Mouse (Mus musculus) neural tube, embryonic 10.5 days (tissue): ENCODE measurements at regions not wholly inside any gene's neighbourhood (a gene's known extent, or its start where the extent isn't known, plus 50 kb on each side); places are given as distances from the start of the nearest gene placed in this dataset.
"Not testable (repeated sequence)": the region's sequence is repeated elsewhere in the genome, so short reads cannot be mapped to it uniquely, and the experiment has no call there.

ENCODE experiments used
- DNase-seq: peaks from one replicate; pipeline ENCODE4 v3.0.0-alpha.2; 2017; ENCODE audit warnings: low spot score; ENCODE audit errors: extremely low spot score

DNA sequence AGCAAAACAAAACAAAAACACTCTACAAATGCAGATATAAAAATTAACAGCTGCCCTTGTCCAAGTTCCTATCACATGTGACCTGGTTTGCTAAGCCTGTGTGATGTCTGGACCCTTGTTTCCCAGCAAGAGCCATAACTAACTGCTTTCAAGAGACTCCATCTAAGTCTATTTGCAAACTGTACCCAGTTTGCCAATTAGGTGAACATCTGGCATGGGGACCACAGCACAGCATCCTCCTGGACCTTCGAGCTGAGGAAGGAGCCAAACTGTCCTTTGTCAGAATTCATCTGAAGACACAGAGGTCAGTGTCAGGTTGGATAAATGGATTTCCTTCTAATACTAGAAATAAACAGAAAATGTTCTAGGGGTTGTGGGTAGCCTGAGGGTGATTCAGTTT lies 924.3 kb downstream of the Poteg start:
- DNase-seq = no peak

DNA sequence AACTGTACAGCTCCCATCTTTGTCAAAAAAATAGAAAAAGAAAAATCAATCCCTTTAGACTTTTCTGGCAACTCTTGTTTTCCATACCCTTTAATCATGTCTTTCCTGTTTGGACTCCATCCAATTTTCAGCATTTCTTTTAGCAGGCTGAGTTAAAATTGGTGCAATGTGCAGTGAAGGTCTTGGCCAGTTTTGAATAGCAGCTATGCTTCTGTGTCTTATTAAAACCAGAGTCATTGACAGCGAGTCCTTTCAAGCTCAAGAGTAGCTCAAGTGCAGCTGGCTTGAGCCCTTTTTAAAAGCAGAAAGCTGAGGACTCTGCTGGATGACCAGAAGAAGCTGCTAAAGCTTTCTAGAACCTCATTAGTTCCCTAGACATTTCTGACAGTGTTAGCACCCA lies 952.7 kb downstream of the Poteg start:
- DNase-seq = no peak

DNA sequence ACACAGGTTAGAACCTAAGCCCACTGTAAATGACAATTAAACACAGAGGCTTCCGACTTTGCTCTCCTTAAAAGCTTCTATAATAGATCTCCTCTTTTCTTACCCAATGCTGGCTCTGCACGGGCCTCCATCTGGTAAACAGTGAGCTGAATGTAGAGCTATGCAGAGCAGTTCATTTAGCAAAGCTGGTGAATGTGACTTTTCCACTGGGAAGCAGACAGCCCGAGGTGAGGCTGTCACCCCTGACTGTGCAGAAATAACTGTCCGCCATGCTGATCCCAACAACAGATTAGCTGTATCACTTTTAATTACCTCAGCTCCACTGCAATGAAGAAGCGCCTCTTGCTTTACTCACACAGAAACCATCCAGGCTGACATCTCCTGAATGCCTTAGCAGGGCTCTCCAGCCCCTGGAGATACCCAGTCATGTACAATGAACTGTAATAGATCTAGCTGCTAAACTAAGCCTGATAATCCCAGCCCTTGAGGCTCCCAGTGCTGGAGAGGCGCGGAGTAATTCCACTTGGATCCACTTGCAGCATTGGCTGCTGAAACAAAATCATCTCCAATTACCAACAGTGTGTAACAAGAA lies 980.2 kb downstream of the Poteg start:
- no peak for DNase-seq

DNA sequence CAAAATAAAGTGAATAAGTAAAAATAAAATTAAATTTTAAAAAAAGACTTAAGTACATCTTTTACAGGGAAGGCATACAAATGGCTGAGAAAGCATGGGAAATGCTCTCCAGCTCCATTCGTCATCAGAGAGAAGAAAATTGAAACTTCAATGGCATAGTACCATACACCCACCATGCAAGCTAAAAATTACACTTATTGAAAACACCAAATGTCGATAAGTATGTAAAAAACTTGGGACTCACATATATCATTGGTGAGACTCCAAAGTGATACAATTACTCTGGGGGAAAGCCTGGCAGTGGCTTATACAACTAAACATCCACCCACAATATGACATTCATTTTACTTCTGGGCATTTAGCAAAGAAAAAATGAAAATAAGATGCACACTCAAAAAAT lies 1025.7 kb downstream of the Poteg start:
- DNase-seq = no peak

DNA sequence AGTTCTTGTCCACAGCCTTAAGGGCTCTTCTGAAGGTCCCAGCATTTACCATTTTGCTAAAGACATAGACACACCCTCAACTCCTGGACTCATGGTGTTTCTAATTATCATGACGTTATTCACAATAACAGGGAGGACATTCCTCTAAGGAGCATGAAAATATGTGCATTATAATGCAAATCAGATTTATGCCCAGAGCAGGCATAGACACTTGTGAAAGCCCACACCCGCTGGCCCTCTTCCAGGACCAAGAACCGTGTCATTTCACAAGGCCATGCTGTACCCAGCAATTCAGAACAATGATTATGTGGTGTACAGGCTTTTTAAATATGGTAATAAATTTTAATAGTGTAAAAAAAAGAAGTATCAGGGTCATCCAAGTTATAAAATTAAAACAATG lies 1040.4 kb downstream of the Poteg start:
- no peak for DNase-seq

DNA sequence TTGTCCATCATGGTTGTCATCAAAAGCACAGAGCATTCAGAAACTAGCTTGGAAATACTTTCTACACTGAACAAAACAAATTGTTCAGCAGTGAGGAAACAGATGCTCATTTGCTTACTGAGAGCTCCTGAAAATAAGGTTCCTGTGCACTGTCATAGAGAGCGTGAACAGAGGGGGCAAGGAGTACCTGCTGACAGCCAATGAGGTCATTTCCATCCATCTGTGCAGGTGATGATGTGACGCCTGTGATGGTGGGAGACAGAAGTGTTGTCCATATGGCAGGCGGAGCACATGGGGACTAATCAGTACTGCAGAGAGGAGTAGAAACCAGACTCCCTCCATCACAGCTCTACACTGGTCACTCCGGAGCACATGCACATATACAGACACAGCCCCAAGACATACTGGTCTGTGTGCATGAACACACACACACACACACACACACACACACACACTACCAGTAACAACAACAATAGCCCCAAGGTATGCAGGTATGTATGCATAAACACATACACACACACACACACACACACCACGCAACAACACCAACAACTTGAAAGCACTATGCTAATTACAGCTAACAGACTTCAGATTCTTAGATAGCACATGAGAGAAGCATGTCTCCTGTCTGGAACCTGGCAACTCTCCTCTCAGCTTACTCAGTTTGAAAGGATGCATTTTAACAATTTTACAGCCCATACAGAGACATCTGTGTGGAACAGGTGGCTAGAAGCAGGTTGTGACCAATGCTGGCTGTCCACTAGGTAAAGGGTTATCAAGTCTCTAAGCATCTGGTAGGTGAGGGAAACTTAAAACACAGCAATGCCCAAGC lies 1056.2 kb downstream of the Poteg start:
- no peak for DNase-seq

DNA sequence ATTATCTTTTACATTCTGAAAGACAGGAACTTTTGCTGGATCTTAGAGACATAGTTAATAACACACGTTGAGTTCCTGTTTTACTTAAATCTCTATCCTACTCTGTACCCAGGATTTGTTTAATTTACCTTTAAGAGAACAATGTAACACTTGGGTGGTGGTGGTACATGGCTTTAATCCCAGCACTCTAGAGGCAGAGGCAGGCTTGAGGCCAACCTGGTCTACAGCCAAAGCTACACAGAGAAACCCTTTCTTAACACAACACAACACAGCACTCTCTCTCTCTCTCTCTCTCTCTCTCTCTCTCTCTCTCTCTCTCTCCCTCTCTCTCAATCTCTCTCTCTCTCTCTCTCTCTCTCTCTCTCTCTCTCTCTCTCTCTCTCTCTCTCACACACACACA lies 1076.0 kb downstream of the Poteg start:
- DNase-seq = not testable (repeated sequence)

DNA sequence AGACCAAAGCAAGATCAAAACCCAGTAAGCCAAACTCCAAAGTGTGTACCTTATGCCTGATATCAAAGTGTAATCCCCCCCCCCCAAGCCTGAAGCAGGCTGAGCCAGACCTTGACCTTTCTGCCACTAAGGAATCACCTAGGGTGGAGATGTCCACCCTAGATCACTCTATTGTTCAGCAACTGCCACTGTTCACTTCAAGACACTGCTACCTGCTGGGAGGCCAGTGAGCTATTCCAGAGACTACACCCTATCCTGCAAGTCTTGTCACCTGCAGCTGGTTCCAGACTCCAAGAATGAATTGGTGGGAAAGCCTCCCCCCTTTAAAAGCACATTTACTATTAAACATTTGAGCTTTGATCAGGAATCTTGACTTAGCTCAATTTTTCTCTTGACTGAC lies 1099.8 kb downstream of the Poteg start:
- DNase-seq = no peak

DNA sequence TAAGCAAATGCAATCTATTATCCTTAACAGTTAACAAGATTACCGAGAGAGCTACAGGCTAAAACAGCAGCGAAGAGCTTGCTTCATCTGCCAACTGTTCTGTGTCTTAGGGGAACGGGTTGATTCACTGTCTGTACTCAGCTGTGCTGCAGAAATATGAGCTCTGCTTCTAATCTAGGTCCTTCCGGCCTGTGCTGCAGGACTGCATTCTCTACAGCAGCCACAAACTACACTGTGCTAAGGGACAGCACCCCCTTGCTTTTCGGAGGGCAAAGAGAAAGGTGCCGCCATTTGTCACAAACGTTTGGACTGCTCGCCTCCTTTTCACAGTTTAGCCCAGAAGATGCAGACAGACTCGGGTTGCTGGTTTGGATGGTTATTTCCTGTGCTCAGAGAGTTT lies 1112.4 kb downstream of the Poteg start:
- DNase-seq = no peak

DNA sequence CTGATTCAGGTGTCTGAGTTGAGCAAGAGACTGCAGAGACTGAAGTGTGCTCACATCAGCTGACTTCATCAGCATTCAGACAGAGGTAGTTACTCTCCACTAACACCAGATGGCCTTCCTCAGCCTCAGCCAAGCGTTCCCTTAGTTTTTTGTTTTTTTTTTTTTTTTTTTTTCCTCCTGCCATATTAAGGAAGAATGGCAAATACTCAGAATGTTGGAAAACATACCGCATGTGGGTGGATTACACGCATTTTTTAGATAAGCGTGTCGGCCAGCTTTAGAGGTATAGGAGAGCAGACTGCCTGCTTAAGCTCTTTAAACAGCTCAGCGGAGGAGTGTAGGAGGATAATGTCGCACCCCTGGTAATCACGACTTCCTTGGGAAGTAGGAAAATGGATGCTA lies 1131.8 kb downstream of the Poteg start:
- DNase-seq = no peak

DNA sequence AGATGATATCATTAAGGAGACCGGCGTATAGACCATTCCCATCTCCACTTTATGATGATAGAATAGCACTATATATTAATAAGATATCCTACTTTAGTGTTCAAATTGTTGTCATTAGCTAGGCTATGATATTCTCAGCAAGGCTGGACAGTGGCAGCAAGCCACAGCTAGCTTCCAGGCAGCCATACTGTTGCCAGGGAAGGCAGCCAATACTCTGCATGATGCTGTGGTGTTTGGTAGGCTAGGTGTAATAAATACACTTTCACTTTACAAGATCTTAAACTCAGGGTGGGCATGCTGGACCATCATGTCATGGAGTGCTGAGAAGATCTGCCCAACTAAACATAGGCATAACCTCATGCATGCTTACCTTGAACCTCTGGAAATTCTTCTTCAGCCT lies 1133.4 kb downstream of the Poteg start:
- no peak for DNase-seq

DNA sequence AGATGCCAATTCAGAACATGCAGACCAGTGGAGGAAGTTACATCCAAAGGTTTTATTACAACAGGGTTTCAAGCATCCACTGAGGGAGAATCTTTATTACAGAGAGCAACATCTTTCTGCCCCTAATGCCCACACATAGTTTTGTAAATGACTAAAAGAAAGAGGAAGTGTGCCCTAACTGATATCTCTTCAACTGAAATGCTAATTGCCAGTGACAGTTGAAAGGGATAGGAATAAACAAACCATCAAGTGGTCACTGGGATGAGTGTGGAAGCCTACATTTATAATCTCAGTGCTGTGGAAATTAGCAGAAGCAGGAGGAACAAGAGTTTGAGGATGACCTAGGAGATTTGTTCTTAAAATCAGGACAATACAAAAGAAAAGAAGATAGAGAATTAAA lies 1142.5 kb downstream of the Poteg start:
- no peak for DNase-seq

DNA sequence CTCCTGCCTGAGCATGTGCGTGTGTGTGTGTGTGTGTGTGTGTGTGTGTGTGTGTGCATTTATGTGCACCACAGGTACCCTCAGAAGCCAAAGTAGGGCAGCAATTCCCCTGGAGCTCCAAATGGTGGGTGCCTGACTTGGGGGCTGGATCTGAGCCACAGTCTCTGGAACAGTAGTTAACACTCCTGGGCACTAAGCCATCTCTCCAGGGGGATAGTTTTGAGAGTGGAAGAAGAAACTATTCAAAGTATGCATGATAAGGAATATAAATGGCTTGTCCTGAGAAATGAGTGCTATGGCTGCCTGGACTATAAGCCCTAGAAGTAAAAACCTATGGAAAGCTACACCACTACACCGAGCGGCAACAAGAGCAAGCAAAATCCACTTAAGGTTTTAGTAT lies 1145.8 kb downstream of the Poteg start:
- no peak for DNase-seq

DNA sequence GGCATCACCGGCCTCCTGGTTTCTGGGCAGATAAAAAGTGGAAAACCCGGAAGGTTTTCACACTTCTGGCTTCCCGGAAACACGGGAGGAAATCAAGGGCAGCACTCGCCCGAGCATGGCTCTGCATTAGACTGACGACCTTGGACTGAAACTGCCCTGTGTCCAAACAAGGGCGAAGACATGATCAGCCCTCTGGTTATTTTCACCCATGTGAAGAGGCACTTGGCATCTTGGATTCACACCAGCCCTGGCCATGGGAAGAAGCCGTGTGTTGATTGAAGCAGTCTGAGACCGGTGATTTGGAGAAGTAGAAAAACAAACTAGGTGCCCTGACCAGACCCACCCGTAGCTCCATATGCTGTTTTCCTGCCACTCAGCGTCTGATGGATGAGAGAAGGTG lies 1146.7 kb downstream of the Poteg start:
- no peak for DNase-seq

DNA sequence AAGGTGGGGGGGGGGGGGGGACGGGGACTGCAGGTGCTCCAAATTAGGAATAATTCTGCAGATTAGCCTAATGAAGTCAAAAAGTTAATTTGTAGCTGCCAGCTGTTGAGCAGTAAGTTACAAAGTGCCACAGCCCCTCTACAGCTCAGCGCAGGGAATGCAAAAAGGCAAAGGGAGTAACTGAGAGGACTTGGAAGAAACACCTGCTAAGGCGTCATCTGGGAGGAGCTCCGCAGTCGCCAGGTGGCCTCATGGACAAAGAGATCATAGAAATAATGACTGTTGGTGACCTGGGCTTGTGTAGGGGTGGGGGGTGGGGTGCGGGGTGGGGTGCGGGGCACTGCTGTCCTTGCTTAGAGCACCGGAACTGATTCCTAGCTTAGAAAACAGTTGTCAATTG lies 1147.1 kb downstream of the Poteg start:
- no peak for DNase-seq

DNA sequence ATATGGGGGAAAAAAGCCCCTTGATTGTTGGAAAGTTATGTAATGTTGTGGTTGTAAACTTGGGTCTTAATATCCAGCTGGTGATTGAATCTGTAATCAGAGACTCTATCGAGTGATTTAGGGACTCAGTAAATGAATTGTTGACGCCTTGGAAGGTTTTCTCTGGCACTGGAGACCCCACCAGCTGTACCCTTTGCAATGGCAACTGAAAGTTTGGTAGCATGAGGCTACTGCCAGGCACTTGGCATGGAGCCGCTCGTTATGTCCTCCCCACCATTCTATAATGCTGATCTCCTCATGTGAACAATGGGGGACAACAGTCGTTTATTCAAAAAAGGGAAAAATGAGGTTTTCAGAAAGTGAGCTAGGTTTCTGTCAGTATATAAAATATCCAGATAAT lies 1148.4 kb downstream of the Poteg start:
- no peak for DNase-seq
